Mouse (Mus musculus): Measurements from ENCODE around the gene Gm2016.
"Not testable (repeated sequence)": the region's sequence is repeated elsewhere in the genome, so short reads cannot be mapped to it uniquely, and the experiment has no call there.

DNA sequence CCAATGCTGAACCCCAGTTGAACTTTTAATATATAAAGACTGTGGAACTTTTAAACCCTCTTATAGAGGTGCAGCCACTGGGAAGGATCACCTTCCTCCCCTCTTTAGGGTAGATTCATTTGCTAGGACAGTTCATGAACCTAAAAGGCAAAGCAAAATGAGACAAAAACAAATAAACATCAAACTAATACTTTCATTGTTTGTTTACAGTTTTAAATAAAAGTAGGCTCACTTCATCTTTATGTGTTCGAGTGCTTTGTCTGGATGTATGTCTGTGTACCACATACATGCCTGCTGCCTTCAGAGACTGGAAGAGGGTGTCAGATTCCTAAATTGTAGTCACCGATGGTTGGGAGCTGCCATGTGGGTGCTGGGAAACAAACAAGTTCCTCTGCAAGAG lies 31.6 kb upstream of the Gm2016 start, which contains the start of gene Gm2001:
- not testable (repeated sequence) for TF ChIP-seq CTCF (IDR thresholded peaks at IDR 0.05; ENCODE audit: low read depth); EP300 (optimal IDR thresholded peaks at IDR 0.05)

All from stomach, postnatal 0 days (tissue).